ENCODE assay signal across 10 mouse cellular contexts in the genomic region with DNA sequence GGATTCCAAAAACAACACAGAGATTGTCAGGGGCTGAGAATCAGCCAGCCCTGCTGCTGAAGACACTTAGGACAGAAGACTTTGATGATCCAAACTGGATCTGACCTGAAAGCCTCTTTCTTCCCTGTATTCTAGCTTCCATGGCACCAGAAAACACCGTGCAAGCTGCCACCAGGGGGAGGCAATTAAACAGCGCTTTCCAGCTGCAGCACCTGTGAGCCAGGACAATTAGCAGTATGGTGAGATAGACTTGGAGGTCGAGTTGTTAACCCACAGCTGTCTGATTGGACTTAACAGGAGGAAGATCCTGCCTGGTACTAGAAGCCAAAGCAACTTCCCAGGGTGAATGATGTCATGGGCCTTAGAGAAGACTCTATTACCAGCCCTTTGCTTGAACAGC. TPM values are rescaled to one million over a fixed set of nuclear protein-coding genes. Genes with fewer than 3 reads are reported as not detected.
DNase-seq lines count a peak whose midpoint lies in the region; TF ChIP-seq lines count a peak whose summit lies in the region.
"Had no signal": no experiment of that assay in that cellular context is flagged by ENCODE, and none has a peak within 500 bp of the region (broad histone marks: within the 10 kb centered on the region; RNA-seq: fewer than 3 reads in every experiment).

No protein-coding gene starts in this region.

- 31% methylated on average over 3 of the region's 3 CpGs for WGBS in bone marrow, adult 2 months
- 3% methylated on average over 3 of the region's 3 CpGs for WGBS in limb, embryonic 10.5 days

- no peak overlapping the region for H3K27ac ChIP-seq in layer of hippocampus, adult 2 months
- H3K27ac ChIP-seq in bone marrow, adult 2 months (ENCODE audit: control insufficient read depth, insufficient read depth, low read depth, low read length, poor library complexity): no peak overlapping the region
- H3K27ac ChIP-seq in limb, embryonic 10.5 days: no peak overlapping the region
- H3K27ac ChIP-seq: embryonic facial prominence, embryonic 12.5 days; liver, embryonic 15.5 days had no signal

- TF ChIP-seq POLR2A in bone marrow, adult 2 months (IDR thresholded peaks at IDR 0.05; ENCODE audit: borderline replicate concordance, control insufficient read depth, low read depth, low read length): no peak

- peaks cover 4% of the 10 kb centered on the region; the same call in 1 of the 2 replicates for H3K4me1 ChIP-seq in bone marrow, adult 2 months (ENCODE audit: control insufficient read depth, insufficient read depth, low read length)
- H3K4me1 ChIP-seq in limb, embryonic 10.5 days: peaks cover 22% of the 10 kb centered on the region; the same call in 1 of the 2 replicates
- H3K4me1 ChIP-seq: embryonic facial prominence, embryonic 12.5 days had no signal

- no peaks in the 10 kb centered on the region for H3K9me3 ChIP-seq in limb, embryonic 10.5 days (replicated peaks)
- H3K9me3 ChIP-seq: embryonic facial prominence, embryonic 12.5 days; liver, embryonic 15.5 days had no signal

- H3K27me3 ChIP-seq in limb, embryonic 10.5 days (ENCODE audit: low read depth, poor library complexity, severe bottlenecking): peaks cover 24% of the 10 kb centered on the region

- peak; percentile 73 for TF ChIP-seq CTCF in layer of hippocampus, adult 2 months (conservative IDR thresholded peaks at IDR 0.05)
- peak; percentile 41 for TF ChIP-seq CTCF in bone marrow, adult 2 months (IDR thresholded peaks at IDR 0.05; ENCODE audit: control insufficient read depth, insufficient read depth, low read length)

- no peaks in the 10 kb centered on the region for H3K36me3 ChIP-seq in limb, embryonic 10.5 days
- H3K36me3 ChIP-seq: embryonic facial prominence, embryonic 12.5 days; liver, embryonic 15.5 days had no signal

- H3K4me3 ChIP-seq in layer of hippocampus, adult 2 months: no peak overlapping the region
- H3K4me3 ChIP-seq in bone marrow, adult 2 months (replicated peaks; ENCODE audit: control insufficient read depth, low read depth, low read length): no peak overlapping the region
- H3K4me3 ChIP-seq in limb, embryonic 10.5 days: no peak overlapping the region
- H3K4me3 ChIP-seq: embryonic facial prominence, embryonic 12.5 days; liver, embryonic 15.5 days had no signal

- DNase-seq in layer of hippocampus, adult 2 months (ENCODE audit: low spot score in 2 of 2): no peak
- no peak for DNase-seq in layer of hippocampus, adult 9-11 months
- peak; percentile 79 for DNase-seq in ES-CJ7 (ENCODE audit: low read depth, low spot score)
- peak; percentile 60 for DNase-seq in limb, embryonic 10.5 days (ENCODE audit: low spot score)
- DNase-seq in thymus, postnatal 36 days: peak; percentile 32
- no peak for DNase-seq in gastrocnemius, adult 18-20 months (ENCODE audit: low spot score)
- no peak for DNase-seq in spleen, adult 12 weeks (ENCODE audit: low spot score)

RNA-seq across cellular contexts. Expression of gene Rab20, which starts 9.4 kb away (rescaled TPM):
- not detected for total RNA-seq in layer of hippocampus, adult 2 months (2021)
- polyA plus RNA-seq in bone marrow, adult 2 months (2011; ENCODE audit: insufficient read depth, insufficient read length, low replicate concordance, missing spikeins): 3.3 and 6.2 TPM in 2 replicates
- polyA plus RNA-seq in limb, embryonic 10.5 days (2016; fragmentation: Nextera tagmentation; extraction: Ambion mirVana): 0.99 and 1.9 TPM in 2 replicates
- total RNA-seq in gastrocnemius, adult 18-20 months (2021): 1 to 10 TPM; 2.5 to 4.6 TPM

RNA-seq across cellular contexts. Expression of gene Naxd, which starts 28.2 kb away (rescaled TPM):
- total RNA-seq in layer of hippocampus, adult 2 months (2021): 10 to 100 TPM; 62.7 to 69.0 TPM
- 32.5 and 74.0 TPM in 2 replicates for polyA plus RNA-seq in bone marrow, adult 2 months (2011; ENCODE audit: insufficient read depth, insufficient read length, low replicate concordance, missing spikeins)
- 105 and 116 TPM in 2 replicates for polyA plus RNA-seq in limb, embryonic 10.5 days (2016; fragmentation: Nextera tagmentation; extraction: Ambion mirVana)
- 10 to 100 TPM; 25.4 to 26.0 TPM for total RNA-seq in gastrocnemius, adult 18-20 months (2021)

Comparison
In these comparisons a context has a peak if more than half of its experiments do, and no peak if none do; other contexts are left out.
1. DNase-seq: peak in ES-CJ7 (single experiment), limb, embryonic 10.5 days (single experiment) and thymus, postnatal 36 days (2 of 2); none in layer of hippocampus, adult 2 months (0 of 2), layer of hippocampus, adult 9-11 months (single experiment), gastrocnemius, adult 18-20 months (single experiment) and spleen, adult 12 weeks (single experiment).